ENCODE assay signal across 8 mouse cellular contexts in genomic region chrX:167209828-167210227, GRCm38 (mm10). TPM values are rescaled to one million over a fixed set of nuclear protein-coding genes. Genes with fewer than 3 reads are reported as not detected.
A peak's percentile ranks its signal among the peaks of the same experiment; 100 is the strongest.
DNase-seq lines count a peak whose midpoint lies in the region; ATAC-seq and TF ChIP-seq lines count a peak whose summit lies in the region.

No protein-coding gene starts in this region.

- TF ChIP-seq POLR2A in spleen, adult 2 months (IDR thresholded peaks at IDR 0.05; ENCODE audit: low read depth, low read length), result no peak; the same call in 1 of the 2 replicates
- TF ChIP-seq POLR2A in small intestine, adult 2 months (IDR thresholded peaks at IDR 0.05; ENCODE audit: low read depth, low read length), result no peak

- 40% methylated on average over 8 of the region's 8 CpGs for WGBS in spleen, adult 2 months
- 66% methylated on average over 8 of the region's 8 CpGs for WGBS in forebrain, embryonic 11.5 days
- 43% methylated on average over 8 of the region's 8 CpGs for WGBS in limb, embryonic 13.5 days
- 16% methylated on average over 8 of the region's 8 CpGs for WGBS in small intestine, adult 2 months

- H3K9me3 ChIP-seq in forebrain, embryonic 11.5 days (ENCODE audit: control insufficient read depth, low read length), result no peaks in the 10 kb centered on the region
- no peaks in the 10 kb centered on the region for H3K9me3 ChIP-seq in limb, embryonic 13.5 days

- H3K27ac ChIP-seq in spleen, adult 2 months (ENCODE audit: insufficient read depth, low read length), result peak overlapping the region; percentile 98
- H3K27ac ChIP-seq in forebrain, embryonic 11.5 days (ENCODE audit: low read depth, low read length), result no peak overlapping the region; the same call in 1 of the 2 replicates
- no peak overlapping the region for H3K27ac ChIP-seq in limb, embryonic 13.5 days
- H3K27ac ChIP-seq in small intestine, adult 2 months (ENCODE audit: insufficient read depth, low read depth, low read length), result peak overlapping the region; percentile 95

- TF ChIP-seq CTCF in spleen, adult 2 months (IDR thresholded peaks at IDR 0.05; ENCODE audit: extremely low read depth, insufficient read depth, insufficient read length, insufficient replicate concordance), result no peak
- no peak for TF ChIP-seq CTCF in small intestine, adult 2 months (IDR thresholded peaks at IDR 0.05; ENCODE audit: extremely low read depth, insufficient read length, insufficient replicate concordance, low read depth, low read length)

- no peak for DNase-seq in spleen, adult 2 months (ENCODE audit: low read depth in 1 of 2, low spot score in 2 of 2)
- DNase-seq in spleen, postnatal 36 days (ENCODE audit: low spot score in 2 of 2), result no peak
- DNase-seq in forebrain, embryonic 11.5 days (ENCODE audit: low spot score), result no peak
- no peak for DNase-seq in adrenal gland, postnatal 36 days
- DNase-seq in kidney, postnatal 10 days, result no peak
- no peak for DNase-seq in kidney, postnatal 25 days

- H3K27me3 ChIP-seq in spleen, adult 2 months (ENCODE audit: control insufficient read depth, insufficient read depth, low read length), result no peaks in the 10 kb centered on the region
- H3K27me3 ChIP-seq in forebrain, embryonic 11.5 days (ENCODE audit: control insufficient read depth, insufficient read depth, low read length), result peaks cover 5% of the 10 kb centered on the region; the same call in 1 of the 2 replicates
- H3K27me3 ChIP-seq in limb, embryonic 13.5 days, result peaks cover 39% of the 10 kb centered on the region
- H3K27me3 ChIP-seq in small intestine, adult 2 months (ENCODE audit: control insufficient read depth, insufficient read depth, low read length), result no peaks in the 10 kb centered on the region

- H3K9ac ChIP-seq in forebrain, embryonic 11.5 days (ENCODE audit: low read length), result peak overlapping the region; percentile 87; the same call in 1 of the 2 replicates
- no peak overlapping the region for H3K9ac ChIP-seq in limb, embryonic 13.5 days

- peaks cover 12% of the 10 kb centered on the region for H3K36me3 ChIP-seq in spleen, adult 2 months (ENCODE audit: control insufficient read depth, insufficient read depth, low read length)
- no peaks in the 10 kb centered on the region; the same call in 1 of the 2 replicates for H3K36me3 ChIP-seq in forebrain, embryonic 11.5 days (ENCODE audit: control insufficient read depth, insufficient read depth, low read length)
- H3K36me3 ChIP-seq in limb, embryonic 13.5 days, result no peaks in the 10 kb centered on the region
- H3K36me3 ChIP-seq in small intestine, adult 2 months (ENCODE audit: control insufficient read depth, insufficient read depth, low read length), result peaks cover 10% of the 10 kb centered on the region

- peak overlapping the region; percentile 68 for H3K4me3 ChIP-seq in spleen, adult 2 months (ENCODE audit: extremely low read depth, insufficient read depth, insufficient read length)
- 0 out of 2 replicates have a peak overlapping the region, but pooled peaks have one; percentile 58 for H3K4me3 ChIP-seq in forebrain, embryonic 11.5 days (ENCODE audit: low read depth, low read length)
- H3K4me3 ChIP-seq in limb, embryonic 13.5 days, result peak overlapping the region; percentile 55
- H3K4me3 ChIP-seq in small intestine, adult 2 months (ENCODE audit: low read depth, low read length), result peak overlapping the region; percentile 18

- H3K4me1 ChIP-seq in spleen, adult 2 months (ENCODE audit: control insufficient read depth, insufficient read depth, insufficient read length), result peaks cover 7% of the 10 kb centered on the region
- no peaks in the 10 kb centered on the region; the same call in 1 of the 2 replicates for H3K4me1 ChIP-seq in forebrain, embryonic 11.5 days (replicated peaks; ENCODE audit: control insufficient read depth, insufficient read depth, low read length)
- H3K4me1 ChIP-seq in limb, embryonic 13.5 days, result peaks cover 3% of the 10 kb centered on the region; the same call in 1 of the 2 replicates
- H3K4me1 ChIP-seq in small intestine, adult 2 months (ENCODE audit: control insufficient read depth, insufficient read depth, insufficient read length, low read length), result peaks cover 5% of the 10 kb centered on the region; the same call in 1 of the 2 replicates

- no peak for ATAC-seq in forebrain, embryonic 11.5 days (replicated peaks; ENCODE audit: low FRiP score)
- ATAC-seq in limb, embryonic 13.5 days (ENCODE audit: low FRiP score, low read depth), result no peak

- peak overlapping the region; percentile 53; the same call in 1 of the 2 replicates for H3K4me2 ChIP-seq in forebrain, embryonic 11.5 days (ENCODE audit: low read depth, low read length, severe bottlenecking)
- H3K4me2 ChIP-seq in limb, embryonic 13.5 days (replicated peaks), result peak overlapping the region; percentile 60

RNA-seq across cellular contexts. Expression of gene Tmsb4x, which starts 0.7 kb away (rescaled TPM):
- 327 and 363 TPM in 2 replicates for polyA plus RNA-seq in spleen, adult 2 months (2012; rRNA removed)
- polyA plus RNA-seq in forebrain, embryonic 11.5 days (2014; fragmentation: Nextera tagmentation; extraction: Ambion mirVana), result 3,887 and 4,316 TPM in 2 replicates
- polyA plus RNA-seq in limb, embryonic 13.5 days (2015; fragmentation: Nextera tagmentation; extraction: Ambion mirVana), result 2,298 and 2,371 TPM in 2 replicates
- 44.6 and 57.7 TPM in 2 replicates for polyA plus RNA-seq in small intestine, adult 2 months (2012; rRNA removed)
- total RNA-seq in adrenal gland, postnatal 36 days (2021), result 100 to 1,000 TPM; 356 to 454 TPM

RNA-seq across cellular contexts. Expression of gene Tlr8, which starts 54.3 kb away (rescaled TPM):
- 1.0 and 1.1 TPM in 2 replicates for polyA plus RNA-seq in spleen, adult 2 months (2012; rRNA removed)
- polyA plus RNA-seq in forebrain, embryonic 11.5 days (2014; fragmentation: Nextera tagmentation; extraction: Ambion mirVana), result 0.17 TPM in 1 of 2 replicates, not detected in the other
- polyA plus RNA-seq in limb, embryonic 13.5 days (2015; fragmentation: Nextera tagmentation; extraction: Ambion mirVana), result 0.14 and 0.46 TPM in 2 replicates
- polyA plus RNA-seq in small intestine, adult 2 months (2012; rRNA removed), result 0.05 TPM in 1 of 2 replicates, not detected in the other
- 1 to 10 TPM; 2.0 to 4.5 TPM for total RNA-seq in adrenal gland, postnatal 36 days (2021)

Comparison
In these comparisons a context has a peak if more than half of its experiments do, and no peak if none do; other contexts are left out.
1. H3K27ac ChIP-seq: peak in spleen, adult 2 months (single experiment) and small intestine, adult 2 months (single experiment); none in forebrain, embryonic 11.5 days (single experiment) and limb, embryonic 13.5 days (single experiment).
2. H3K4me3 ChIP-seq: peak in every context shown above with its lines; median percentile 68 in spleen, adult 2 months; 58 in forebrain, embryonic 11.5 days; 55 in limb, embryonic 13.5 days; 18 in small intestine, adult 2 months.